Mouse (Mus musculus): ENCODE data around the gene Cstb. TPM values are rescaled to one million over a fixed set of nuclear protein-coding genes. Genes with fewer than 3 reads are reported as not detected.

Cstb gene
- total RNA-seq (2021), result 10 to 100 TPM; 35.4 to 42.4 TPM

DNA sequence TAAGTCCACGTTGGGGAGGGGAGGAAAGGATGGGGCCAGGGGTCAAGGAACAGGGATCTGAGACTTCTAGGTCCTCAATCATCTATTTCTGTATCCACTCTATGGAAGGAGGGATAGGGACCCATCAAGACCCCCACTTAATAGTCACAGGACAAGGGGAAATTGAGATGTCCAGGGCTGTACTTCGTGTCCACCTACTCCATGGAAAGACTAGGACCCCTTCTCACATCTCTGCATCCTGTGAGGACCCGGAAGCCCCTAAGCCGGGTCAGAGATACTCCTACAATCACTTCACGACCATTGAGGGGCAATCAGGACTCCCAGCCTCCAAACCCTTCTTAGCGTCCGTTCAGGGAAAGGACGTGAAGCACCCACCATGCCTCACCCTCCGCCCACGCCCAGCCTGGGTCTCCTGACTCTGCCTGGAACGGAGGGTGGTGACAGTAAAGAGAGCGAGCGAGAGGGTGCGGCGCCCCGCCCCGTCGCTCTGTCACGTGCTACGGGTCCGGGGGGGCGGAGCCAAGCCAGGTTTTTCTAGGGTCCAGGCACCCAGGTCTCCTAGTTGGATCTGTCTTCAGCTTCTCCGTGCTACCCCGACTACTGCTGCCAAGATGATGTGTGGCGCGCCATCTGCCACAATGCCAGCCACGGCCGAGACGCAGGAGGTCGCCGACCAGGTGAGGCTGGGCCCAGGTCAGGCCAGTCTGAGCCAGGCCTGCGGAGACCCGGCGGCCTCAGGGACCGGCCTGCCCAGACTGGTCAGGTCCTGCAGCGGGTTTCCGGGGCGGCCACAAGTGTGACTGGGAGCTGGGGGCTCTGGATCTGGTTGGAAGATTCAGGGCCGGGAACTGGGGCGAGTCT is at the start of gene Cstb:
Gene Cstb, plus strand, starts transcription at position 489 of the 861 bp plus-strand sequence.
- intact Hi-C loops (cut with DNase I), result no loop called here
- DNase-seq (ENCODE audit: low spot score in 2 of 2), result peak; percentile 83 to 84

DNA sequence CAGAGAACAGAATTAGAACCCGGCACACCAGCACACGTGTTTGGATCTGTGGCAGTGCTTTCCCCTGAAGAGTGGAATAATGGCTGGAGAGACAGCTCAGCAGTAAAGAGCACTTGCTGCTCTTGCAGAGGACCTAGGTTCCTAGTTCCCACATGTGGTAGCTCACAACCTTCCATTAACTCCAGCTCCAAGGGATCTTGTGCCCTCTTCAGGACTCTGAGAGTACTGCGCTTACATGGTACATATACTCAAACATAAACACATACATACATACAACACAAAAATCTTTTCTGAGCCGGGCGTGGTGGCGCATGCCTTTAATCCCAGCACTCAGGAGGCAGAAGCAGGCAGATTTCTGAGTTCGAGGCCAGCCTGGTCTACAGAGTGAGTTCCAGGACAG is 47.0 kb upstream of the Cstb start:
- no peak for DNase-seq (ENCODE audit: low spot score in 2 of 2)
- intact Hi-C loops (cut with DNase I), result no loop called here

DNA sequence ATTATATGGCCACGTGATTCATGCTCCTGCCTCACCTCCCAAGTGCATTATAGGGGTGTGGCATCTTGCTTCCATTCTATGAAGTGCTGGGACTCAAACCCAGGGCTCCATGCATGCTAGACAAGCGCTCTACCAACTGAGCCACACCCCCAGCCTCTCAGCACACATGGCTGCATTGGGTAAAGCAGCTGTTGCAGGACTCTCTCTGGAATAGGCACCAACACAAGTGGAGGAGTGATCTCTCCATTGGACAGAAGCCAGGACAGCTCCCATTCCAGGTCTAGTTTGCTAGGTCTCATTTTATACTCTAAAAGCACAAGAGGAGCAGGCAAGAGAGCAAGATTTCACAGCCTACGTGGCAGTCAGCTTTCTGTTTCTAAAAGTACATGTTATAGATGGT is 41.9 kb upstream of the Cstb start:
- intact Hi-C loops (cut with DNase I), result no loop called here

DNA sequence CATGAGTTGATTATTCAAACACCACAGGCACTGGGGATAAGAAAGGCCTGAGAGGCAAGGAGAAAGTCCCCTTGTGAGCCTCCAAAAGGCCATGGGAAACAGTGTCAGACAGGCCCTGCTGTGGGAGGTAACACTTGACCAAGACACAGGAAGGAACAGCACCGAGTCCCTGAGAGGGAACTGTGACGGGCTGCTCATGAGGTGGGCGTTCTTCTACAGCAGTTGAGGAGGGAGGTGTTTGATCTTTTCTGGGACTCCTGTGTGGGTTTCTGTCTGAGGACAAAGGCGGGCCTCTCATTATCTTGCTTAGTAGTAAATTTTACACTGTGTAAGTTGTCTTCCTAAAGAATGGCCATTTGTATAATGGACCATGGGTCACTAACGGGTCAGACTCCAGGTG is 39.9 kb upstream of the Cstb start:
- intact Hi-C loops (cut with DNase I), result loop anchor here (5.0 kb wide), 2 partner anchors 33 to 88 kb away; partner anchors contain the start of gene Agpat3
- DNase-seq (ENCODE audit: low spot score in 2 of 2), result peak; percentile 48 to 61

More for the DNA sequence above, 41.9 kb upstream of the Cstb start:
- no peak for DNase-seq (ENCODE audit: low spot score in 2 of 2)

DNA sequence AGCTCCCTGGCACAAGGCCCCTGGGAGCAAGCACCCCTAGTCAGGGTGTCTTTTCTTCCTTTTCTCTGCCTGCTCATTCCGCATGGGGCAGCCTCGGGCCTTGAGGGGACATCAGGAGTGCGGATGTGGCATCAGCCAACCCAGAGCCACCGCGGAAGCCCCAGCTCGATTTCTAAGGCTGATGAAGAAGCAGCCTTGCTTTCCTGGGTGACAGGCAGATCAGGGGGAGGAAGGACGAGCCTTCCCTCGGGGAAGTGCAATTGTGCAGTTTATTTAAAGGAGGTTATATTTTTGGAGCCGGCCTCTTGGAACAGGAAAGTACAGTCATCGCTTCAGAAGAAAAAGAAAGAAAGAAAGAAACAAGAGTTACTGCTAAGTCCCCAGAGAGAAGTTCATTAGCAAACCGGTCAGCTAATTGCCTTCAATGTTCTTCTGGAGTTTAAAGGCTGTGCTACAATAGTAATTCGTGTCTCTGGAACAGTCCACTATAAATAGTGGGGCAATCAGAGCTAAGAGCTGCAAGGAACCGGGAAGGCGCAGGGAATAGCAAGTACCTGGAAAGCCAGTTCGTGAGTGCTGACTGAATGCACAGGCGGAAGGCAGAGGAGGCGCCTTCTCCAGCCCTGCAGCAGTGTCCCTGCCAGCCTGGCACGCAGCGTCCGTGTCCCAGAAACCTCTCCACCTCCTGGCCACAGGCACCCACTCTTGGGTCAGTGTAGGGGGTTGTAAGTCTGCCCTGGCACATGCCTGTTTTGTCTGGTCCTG is 37.1 kb upstream of the Cstb start:
- peak; percentile 70 to 79 for DNase-seq (ENCODE audit: low spot score in 2 of 2)
- intact Hi-C loops (cut with DNase I), result loop anchor here (5.0 kb wide), 2 partner anchors 36 to 91 kb away; partner anchors contain the start of gene Agpat3

DNA sequence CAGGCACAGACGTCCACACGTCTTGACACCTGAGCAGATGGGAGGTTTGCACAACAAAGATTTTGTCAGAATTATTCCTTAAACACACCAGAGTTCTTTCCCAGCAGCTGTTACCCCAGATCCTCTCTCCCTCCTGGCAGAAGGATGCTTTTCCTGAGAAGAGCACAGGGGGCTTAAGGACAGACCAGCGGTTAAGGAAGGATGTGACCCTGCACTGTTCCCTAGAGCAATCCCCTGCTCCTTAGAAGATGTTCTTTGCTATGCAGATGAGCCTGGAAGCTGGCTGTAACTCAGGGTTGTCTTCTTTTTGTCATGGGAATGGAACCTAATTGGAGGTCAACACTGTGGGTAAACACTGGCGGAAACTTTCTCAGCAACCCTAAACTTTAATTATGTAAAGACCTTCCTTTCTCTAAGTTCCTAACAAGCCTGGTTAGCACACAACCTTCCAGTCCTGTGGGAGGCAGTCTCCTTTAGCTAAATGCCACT is 34.4 kb upstream of the Cstb start:
- intact Hi-C loops (cut with DNase I), result no loop called here

DNA sequence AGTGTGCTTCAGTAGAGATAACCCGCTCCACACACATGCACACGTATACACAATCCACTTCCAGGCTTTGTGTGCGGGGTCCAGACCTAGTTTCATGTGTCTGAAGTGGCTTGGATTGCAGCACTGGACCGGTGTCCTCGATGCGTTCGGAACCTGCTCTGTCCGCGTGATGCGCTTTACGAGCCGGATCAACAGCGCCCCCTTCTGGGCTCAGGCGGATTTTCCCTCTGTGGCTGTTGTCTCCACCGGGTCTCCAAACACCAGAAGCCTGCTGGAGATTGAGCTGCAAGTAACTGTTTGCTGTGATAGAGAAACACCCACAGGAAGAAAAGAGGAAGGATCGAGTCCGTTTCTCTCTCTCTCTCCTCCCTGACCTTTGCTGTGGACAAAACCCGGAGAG is 33.4 kb upstream of the Cstb start:
- intact Hi-C loops (cut with DNase I), result loop anchor here (1.0 kb wide), 1 partner anchor 113 kb away; no protein-coding TSS in a partner anchor
- DNase-seq (ENCODE audit: low spot score in 2 of 2), result peak; percentile 78 to 87

More for the DNA sequence above, 34.4 kb upstream of the Cstb start:
- DNase-seq (ENCODE audit: low spot score in 2 of 2), result no peak

DNA sequence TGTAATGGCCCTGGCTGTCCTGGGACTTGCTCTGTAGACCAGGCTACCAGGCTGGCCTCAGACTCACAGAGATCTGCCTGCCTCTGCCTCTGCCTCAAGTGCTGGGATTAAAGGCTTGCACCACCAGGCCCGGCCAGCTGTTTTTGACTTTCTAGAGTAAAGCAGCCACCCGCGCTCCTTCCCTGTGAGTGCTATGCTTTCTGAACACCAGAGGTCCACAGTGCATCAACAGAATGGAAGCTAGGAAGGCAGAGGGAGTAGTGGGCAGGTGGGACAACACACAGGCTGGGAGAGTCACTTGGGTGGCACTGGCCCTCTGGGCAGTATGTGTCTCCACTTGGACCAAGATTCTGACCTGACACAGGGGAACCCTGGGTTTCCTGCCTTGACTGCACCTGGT is 30.1 kb upstream of the Cstb start:
- intact Hi-C loops (cut with DNase I), result no loop called here
- DNase-seq (ENCODE audit: low spot score in 2 of 2), result no peak

DNA sequence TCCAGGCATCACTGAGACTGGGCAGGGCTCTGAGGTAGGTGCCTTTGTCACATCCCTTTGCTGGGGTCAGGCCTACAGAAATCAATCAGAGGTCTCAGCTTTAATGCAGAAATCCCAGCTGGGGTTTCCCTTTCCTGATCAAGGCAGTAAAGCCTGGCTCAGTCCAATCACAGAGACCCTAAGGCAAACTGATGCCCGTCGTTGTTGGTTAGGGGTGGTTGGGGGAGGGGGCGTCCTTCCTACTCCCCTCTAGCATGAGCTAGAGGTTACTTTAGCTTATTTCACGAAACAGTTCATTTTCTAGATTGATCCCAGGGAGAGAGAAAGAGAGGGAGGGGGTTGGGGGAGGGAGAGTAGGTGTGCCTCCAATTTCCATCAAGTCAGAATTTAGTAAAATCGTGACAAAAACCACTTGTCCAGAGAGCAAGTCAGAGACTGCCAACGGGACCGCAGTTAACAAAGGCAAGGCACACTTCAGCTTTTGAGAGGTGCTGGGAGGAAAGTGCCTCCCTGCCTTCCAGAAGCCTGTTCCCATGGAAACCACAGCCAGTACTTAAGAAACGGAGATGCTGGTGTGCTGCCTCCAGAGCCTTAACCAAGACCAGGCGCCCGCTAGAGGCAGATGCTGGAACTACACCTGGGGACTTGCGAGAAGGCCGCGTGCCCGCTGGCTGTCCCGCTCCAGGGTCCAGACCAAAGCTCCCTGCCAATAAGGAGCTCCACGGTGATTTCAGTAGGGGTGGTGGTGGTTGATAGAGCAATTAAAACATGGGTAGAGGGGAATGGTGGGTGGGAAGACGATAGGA is 29.4 kb upstream of the Cstb start:
- intact Hi-C loops (cut with DNase I), result loop anchor here (1.0 kb wide), 1 partner anchor 117 kb away; no protein-coding TSS in a partner anchor

DNA sequence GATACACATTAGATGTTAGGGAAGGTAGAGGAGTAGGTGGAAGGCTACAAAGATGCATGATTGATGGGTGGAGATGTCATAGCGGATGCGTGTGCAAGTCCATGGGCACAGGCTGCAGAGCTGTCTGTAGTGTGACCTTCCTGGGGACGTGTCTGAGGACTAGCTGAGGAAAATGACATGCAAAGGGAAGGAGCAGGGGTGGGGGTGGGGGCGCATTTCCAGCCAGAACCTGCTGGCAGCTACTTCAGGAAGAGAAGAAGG is 28.9 kb upstream of the Cstb start:
- intact Hi-C loops (cut with DNase I), result loop anchor here (1.0 kb wide), 1 partner anchor 117 kb away; no protein-coding TSS in a partner anchor
- DNase-seq (ENCODE audit: low spot score in 2 of 2), result no peak

More for the DNA sequence above, 29.4 kb upstream of the Cstb start:
- peak; percentile 93 to 96 for DNase-seq (ENCODE audit: low spot score in 2 of 2)

DNA sequence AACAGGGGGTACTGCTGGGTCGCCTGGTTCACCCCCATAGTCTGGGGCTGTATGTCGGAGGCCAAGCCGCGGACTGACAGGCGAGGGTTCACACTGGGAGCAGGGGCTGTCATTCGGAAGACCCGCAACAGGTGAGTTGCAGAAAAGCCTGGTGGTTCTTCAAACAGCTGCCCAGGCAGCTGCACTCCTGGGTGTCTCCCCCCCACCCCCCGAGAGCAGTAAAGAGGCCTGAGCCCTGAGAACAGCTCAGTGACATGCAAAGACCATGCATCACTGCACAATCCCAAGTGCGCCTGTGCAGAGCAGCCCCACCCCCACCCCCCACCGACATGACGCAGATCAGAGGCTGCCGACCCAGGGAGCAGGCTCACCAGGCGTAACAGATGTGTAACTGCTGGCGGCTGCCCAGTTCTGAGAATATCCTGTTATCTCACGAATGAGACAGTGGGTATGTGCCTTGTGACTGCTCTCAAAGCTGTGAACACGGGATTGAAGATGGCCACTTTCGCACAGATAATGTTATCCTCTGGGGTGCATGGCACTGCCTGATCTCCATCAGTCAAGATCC is 26.3 kb upstream of the Cstb start:
- no peak for DNase-seq (ENCODE audit: low spot score in 2 of 2)
- intact Hi-C loops (cut with DNase I), result no loop called here

DNA sequence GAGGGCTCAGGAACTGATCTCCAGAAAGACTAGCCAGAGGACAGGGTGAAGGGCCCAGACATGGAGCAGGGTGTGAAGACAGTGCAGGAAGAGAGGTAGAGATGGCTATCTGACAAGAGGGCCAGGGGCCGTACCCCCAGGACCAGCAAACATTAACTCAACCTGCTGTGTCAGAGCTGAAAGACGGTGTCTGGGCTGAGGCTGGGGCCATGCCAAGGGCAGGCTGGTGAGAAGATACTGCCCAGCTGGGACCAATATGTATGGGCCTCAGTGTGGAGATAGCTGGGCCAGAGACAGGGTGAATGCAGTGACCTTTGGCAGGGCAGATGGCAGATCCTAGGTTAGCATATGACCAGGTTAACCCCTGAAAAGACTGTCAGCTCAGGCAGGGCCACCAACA is 24.3 kb upstream of the Cstb start:
- DNase-seq (ENCODE audit: low spot score in 2 of 2), result no peak
- intact Hi-C loops (cut with DNase I), result loop anchor here (10.0 kb wide), 1 partner anchor 216 kb away; the partner anchor contains the start of gene Pwp2

DNA sequence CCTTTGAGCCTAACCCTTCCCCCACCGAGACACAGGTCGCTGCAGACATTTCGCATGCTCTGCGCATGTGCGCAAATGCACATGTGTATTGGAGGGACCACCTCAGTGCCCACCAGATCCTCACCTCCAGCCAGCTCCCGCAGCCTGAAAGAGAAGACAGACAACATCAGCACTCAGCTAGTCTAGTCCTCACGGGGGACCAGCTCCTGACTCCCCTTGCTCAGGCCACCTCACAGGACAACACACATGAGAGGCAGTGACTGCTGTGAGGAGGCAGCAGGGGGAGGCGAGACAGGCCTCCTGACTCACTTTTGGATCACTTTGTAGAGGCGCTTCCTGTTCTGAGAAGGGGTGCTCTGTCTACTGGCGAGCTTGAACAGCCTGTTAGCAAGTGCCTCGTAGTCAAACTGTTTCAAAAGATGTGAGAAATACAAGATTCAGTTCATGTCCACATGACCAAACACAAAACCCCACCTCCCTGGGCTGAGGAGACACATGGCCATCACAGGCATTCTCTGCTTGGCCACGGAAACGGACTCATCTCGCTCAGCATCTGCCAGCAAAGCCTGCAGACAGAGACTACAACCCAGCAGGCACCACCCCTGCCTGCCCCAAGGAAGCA is 23.1 kb upstream of the Cstb start:
- intact Hi-C loops (cut with DNase I), result loop anchor here (10.0 kb wide), 1 partner anchor 218 kb away; the partner anchor contains the start of gene Pwp2
- no peak for DNase-seq (ENCODE audit: low spot score in 2 of 2)

DNA sequence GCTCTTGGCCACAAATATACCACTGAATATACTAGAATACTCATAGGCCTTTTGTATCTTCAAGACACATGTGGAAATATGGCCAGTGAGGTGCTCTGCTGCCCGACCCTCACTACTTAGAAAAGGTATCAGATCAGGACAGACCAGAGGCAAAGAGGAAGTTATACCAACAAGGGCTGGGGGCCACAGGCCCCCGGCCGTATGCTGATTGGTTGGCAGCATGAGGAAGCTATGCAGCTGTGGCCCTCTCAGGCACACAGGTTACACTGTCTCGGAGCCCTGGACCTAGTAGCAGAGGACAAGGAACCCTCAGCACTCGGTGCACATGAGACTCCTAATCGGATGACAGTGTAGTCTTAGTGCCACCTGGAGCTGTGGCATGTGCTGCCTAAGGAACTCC is 19.3 kb upstream of the Cstb start:
- intact Hi-C loops (cut with DNase I), result loop anchor here (10.0 kb wide), 1 partner anchor 221 kb away; the partner anchor contains the start of gene Pwp2
- no peak for DNase-seq (ENCODE audit: low spot score in 2 of 2)

DNA sequence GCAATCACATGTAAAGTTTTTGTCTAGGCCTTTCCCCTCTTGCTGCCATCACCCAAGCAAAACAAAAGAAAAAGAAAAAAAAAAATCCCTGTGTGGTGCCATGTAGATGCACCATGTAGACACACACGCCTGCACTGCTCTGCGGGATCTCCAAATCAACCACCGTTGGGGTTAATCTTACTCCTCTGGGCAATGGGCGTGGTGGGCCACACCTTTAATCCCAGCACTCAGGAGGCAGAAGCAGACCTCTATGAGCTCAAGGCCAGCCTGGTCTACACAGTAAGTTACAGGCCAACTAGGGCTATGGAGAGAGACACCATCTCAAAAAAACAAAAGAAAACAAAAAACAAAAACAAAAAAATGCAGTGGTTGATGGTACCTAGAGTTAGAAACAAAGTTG is 18.3 kb upstream of the Cstb start:
- intact Hi-C loops (cut with DNase I), result loop anchor here (10.0 kb wide), 1 partner anchor 222 kb away; the partner anchor contains the start of gene Pwp2
- no peak for DNase-seq (ENCODE audit: low spot score in 2 of 2)

DNA sequence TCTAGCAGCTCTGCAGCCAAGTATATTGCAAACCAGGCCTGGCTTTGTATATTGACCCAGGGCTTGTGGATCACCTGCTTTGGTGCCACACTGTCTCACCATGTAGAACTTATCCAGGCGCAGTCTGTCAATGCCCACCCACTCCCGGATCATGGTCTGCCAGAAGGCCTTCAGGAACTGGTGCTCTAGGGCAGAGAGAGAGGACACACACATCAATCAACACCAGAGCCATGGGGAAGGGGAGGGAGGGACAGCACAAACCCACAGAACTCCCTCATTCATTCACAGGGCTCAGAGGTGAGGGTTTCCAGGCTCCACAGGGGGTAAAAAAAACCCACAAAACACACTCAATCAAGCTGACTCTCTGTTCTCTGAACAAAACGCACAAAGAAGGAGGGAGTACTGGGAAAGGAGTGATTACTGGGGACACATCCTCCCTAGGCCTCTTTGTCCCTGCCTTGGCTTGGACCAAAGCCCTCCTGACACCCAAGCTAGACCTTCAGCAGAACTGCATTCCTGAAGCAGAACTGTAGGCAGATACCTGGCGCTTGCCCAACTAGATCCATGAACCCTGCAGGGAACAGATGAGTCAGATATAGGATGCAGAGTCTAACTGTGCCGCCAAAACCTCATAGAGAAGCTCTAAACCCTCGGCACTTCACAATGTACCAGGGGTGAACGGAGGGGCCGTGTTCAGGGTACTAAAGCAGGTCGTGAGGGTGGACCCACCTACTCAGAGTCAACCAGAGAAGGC is 16.3 kb upstream of the Cstb start:
- intact Hi-C loops (cut with DNase I), result loop anchor here (10.0 kb wide), 1 partner anchor 224 kb away; the partner anchor contains the start of gene Pwp2

DNA sequence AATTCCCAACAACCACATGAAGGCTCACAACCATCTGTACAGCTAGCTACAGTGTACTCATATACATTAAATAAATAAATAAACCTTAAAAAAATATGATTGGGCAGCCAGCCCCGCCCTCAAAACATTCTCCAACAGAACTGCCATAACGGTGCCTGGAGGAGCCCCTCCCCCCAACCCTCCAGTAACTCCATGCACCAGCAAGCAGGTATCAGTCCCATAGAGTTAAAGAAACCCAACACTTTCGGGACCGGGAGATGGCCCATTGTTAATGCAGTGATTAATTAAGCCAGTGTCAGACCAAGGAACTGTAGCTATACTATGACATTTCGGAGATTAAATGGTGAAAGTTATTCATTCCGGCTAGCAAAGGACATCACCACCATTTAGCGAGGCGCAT is 13.6 kb upstream of the Cstb start:
- no peak for DNase-seq (ENCODE audit: low spot score in 2 of 2)
- intact Hi-C loops (cut with DNase I), result no loop called here

More for the DNA sequence above, 16.3 kb upstream of the Cstb start:
- DNase-seq (ENCODE audit: low spot score in 2 of 2), result no peak

Measured in left cerebral cortex, postnatal 36 days (tissue).